12 mouse cellular contexts compared by ENCODE assay signal in the genomic region with DNA sequence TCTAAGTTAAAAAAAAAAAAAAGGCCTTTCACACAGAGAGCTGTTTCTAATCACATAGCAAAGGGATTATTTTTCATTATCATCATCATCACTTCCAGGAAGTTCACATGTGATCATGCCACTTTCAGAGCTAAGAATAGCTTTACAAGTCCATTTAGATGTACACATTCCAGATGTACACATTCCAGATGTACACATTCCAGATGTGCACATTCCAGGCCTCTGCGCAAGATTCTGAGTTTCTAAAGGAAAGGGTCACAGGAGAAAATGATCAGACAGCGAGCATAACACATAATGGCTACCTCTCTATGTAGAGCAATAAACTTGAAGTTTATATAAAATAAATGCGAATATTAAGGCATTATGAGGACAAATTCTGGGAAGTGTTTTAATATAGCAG.
"Had no signal": no experiment of that assay in that cellular context is flagged by ENCODE, and none has a peak within 500 bp of the region (broad histone marks: within the 10 kb centered on the region; RNA-seq: fewer than 3 reads in every experiment).

No protein-coding gene starts in this region.

- H3K4me2 ChIP-seq: limb, embryonic 15.5 days; liver, embryonic 12.5 days; lung, embryonic 14.5 days; midbrain, embryonic 13.5 days; neural tube, embryonic 15.5 days had no signal

- H3K27ac ChIP-seq: left cerebral cortex, adult 2 months; limb, embryonic 15.5 days; liver, embryonic 12.5 days; midbrain, embryonic 13.5 days; neural tube, embryonic 15.5 days; stomach, postnatal 0 days had no signal

- H3K9me3 ChIP-seq: limb, embryonic 15.5 days; liver, embryonic 12.5 days; midbrain, embryonic 13.5 days; neural tube, embryonic 15.5 days had no signal

- H3K4me1 ChIP-seq: limb, embryonic 15.5 days; liver, embryonic 12.5 days; midbrain, embryonic 13.5 days; neural tube, embryonic 15.5 days had no signal

- H3K27me3 ChIP-seq: limb, embryonic 15.5 days; liver, embryonic 12.5 days; midbrain, embryonic 13.5 days; neural tube, embryonic 15.5 days had no signal

- H3K9ac ChIP-seq: limb, embryonic 15.5 days; liver, embryonic 12.5 days; lung, embryonic 14.5 days; midbrain, embryonic 13.5 days; neural tube, embryonic 15.5 days had no signal

- DNase-seq: kidney, adult 9 months; kidney, postnatal 14 days; lung, embryonic 14.5 days; lung, postnatal 14 days; right cerebral cortex, adult 18-20 months; thymus, postnatal 4 days had no signal

- ATAC-seq: liver, embryonic 12.5 days; midbrain, embryonic 13.5 days had no signal

- H3K4me3 ChIP-seq: left cerebral cortex, adult 2 months; limb, embryonic 15.5 days; liver, embryonic 12.5 days; midbrain, embryonic 13.5 days; neural tube, embryonic 15.5 days had no signal

- H3K36me3 ChIP-seq: limb, embryonic 15.5 days; liver, embryonic 12.5 days; midbrain, embryonic 13.5 days; neural tube, embryonic 15.5 days had no signal
